Mouse (Mus musculus) MEL (cell line): ENCODE data around the gene Arhgap24.

ENCODE experiments used
- CHD2 ChIP-seq: IDR thresholded peaks from 2 replicates; pipeline ENCODE4 v1.6.1; 2011; ENCODE audit warnings: low read length, improper control_type of control experiment
- CTCF ChIP-seq, 3 experiments: IDR thresholded peaks in 2 of 3; conservative IDR thresholded peaks in 1 of 3; 2 replicates each; pipeline ENCODE4 v1.5.1; 2011 to 2012; ENCODE audit warnings: low read length in 3 of 3, low read depth in 2 of 3, mild to moderate bottlenecking in 2 of 3, improper control_type of control experiment in 1 of 3, inconsistent platforms in 1 of 3, mixed read lengths in 1 of 3, moderate library complexity in 1 of 3; ENCODE audit not compliant: control insufficient read depth in 1 of 3, insufficient read depth in 1 of 3, poor library complexity in 1 of 3, severe bottlenecking in 1 of 3
- EP300 ChIP-seq, 2 experiments: IDR thresholded peaks; 2 replicates each; pipeline ENCODE4 v1.6.1; 2011; ENCODE audit warnings: improper control_type of control experiment in 2 of 2, low read length in 2 of 2, low read depth in 1 of 2, mild to moderate bottlenecking in 1 of 2
- GATA1 ChIP-seq: IDR thresholded peaks from 2 replicates; pipeline ENCODE4 v1.6.1; 2011; ENCODE audit warnings: low read depth, low read length, improper control_type of control experiment
- HCFC1 ChIP-seq: IDR thresholded peaks from 2 replicates; pipeline ENCODE4 v1.6.1; 2012; ENCODE audit warnings: low read depth, mild to moderate bottlenecking, inconsistent platforms, low read length, improper control_type of control experiment, moderate library complexity
- MEF2A ChIP-seq: IDR thresholded peaks from 2 replicates; pipeline ENCODE4 v1.6.1; 2014; ENCODE audit warnings: low read depth, mild to moderate bottlenecking, inconsistent platforms, low read length, improper control_type of control experiment; ENCODE audit not compliant: poor library complexity, insufficient replicate concordance, severe bottlenecking; ENCODE audit errors: extremely low read depth
- NRF1 ChIP-seq: IDR thresholded peaks from 2 replicates; pipeline ENCODE4 v1.6.1; 2014; ENCODE audit warnings: low read depth, mild to moderate bottlenecking, inconsistent platforms, low read length, improper control_type of control experiment, moderate library complexity; ENCODE audit not compliant: poor library complexity, insufficient read depth, severe bottlenecking
- POLR2A ChIP-seq, 2 experiments: IDR thresholded peaks; 2 replicates each; pipeline ENCODE4 v1.6.1; 2011 to 2012; ENCODE audit warnings: low read length in 2 of 2, mild to moderate bottlenecking in 2 of 2, control low read depth in 1 of 2, improper control_type of control experiment in 1 of 2, low read depth in 1 of 2, moderate library complexity in 1 of 2; ENCODE audit not compliant: control insufficient read depth in 1 of 2, insufficient read depth in 1 of 2, poor library complexity in 1 of 2
- POLR2AphosphoS5 ChIP-seq: IDR thresholded peaks from 2 replicates; pipeline ENCODE4 v1.6.1; 2012; ENCODE audit warnings: low read depth, borderline replicate concordance, mild to moderate bottlenecking, inconsistent platforms, low read length, moderate library complexity, mixed read lengths
- TCF12 ChIP-seq: IDR thresholded peaks from 2 replicates; pipeline ENCODE4 v1.6.1; 2014; ENCODE audit warnings: low read depth, mild to moderate bottlenecking, inconsistent platforms, low read length, improper control_type of control experiment, moderate library complexity
- USF1 ChIP-seq: IDR thresholded peaks from 2 replicates; pipeline ENCODE4 v1.6.1; 2014; ENCODE audit warnings: low read depth, mild to moderate bottlenecking, inconsistent platforms, low read length, improper control_type of control experiment, moderate library complexity
- ZC3H11A ChIP-seq: IDR thresholded peaks from 2 replicates; pipeline ENCODE4 v1.6.1; 2012; ENCODE audit warnings: low read depth, mild to moderate bottlenecking, inconsistent platforms, low read length, improper control_type of control experiment
- ZNF384 ChIP-seq: IDR thresholded peaks from 2 replicates; pipeline ENCODE4 v1.6.1; 2012; ENCODE audit warnings: low read depth, mild to moderate bottlenecking, inconsistent platforms, low read length, improper control_type of control experiment

DNA sequence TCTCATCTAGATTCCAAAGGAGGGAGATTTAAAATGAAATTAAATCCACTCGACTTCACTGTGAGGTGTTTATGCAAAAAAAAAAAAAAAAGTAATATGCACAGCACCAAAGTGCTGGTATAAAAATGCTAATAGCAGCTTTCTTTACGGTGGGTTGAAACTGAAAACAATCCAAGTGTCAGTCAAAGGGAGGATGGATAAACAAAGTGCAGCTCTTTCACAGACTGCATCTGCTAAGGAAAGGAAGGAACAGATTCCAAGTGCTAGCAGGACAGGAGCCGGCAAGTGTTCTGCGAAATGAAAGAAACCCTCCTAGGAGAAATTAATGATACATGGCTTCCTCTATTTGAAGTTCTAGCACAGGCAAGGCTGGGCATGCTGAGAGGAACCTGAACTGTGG lies 47.0 kb upstream of the Arhgap24 start:
- TF ChIP-seq CTCF (IDR thresholded peaks at IDR 0.05 in 2 of 3, conservative IDR thresholded peaks at IDR 0.05 in 1 of 3; ENCODE audit: control insufficient read depth in 1 of 3, insufficient read depth in 1 of 3, low read depth in 2 of 3, low read length in 3 of 3, poor library complexity in 1 of 3, severe bottlenecking in 1 of 3), result no peak
- TF ChIP-seq USF1, result no peak
- no peak for TF ChIP-seq CHD2
- no peak for TF ChIP-seq ZNF384
- no peak for TF ChIP-seq EP300 (IDR thresholded peaks at IDR 0.05; ENCODE audit: low read depth in 1 of 2, low read length in 2 of 2)
- no peak for TF ChIP-seq POLR2AphosphoS5
- no peak for TF ChIP-seq MEF2A
- no peak for TF ChIP-seq HCFC1
- no peak for TF ChIP-seq POLR2A (IDR thresholded peaks at IDR 0.05; ENCODE audit: control insufficient read depth in 1 of 2, insufficient read depth in 1 of 2, low read depth in 1 of 2, low read length in 2 of 2, poor library complexity in 1 of 2)
- TF ChIP-seq ZC3H11A, result no peak
- TF ChIP-seq TCF12, result no peak
- TF ChIP-seq NRF1, result no peak
- TF ChIP-seq GATA1, result no peak
